Mouse (Mus musculus) adrenal gland, postnatal 25 days (tissue): ENCODE measurements at regions not wholly inside any gene's neighbourhood (a gene's known extent, or its start where the extent isn't known, plus 50 kb on each side); places are given as distances from the start of the nearest gene placed in this dataset.

ENCODE experiments used
- DNase-seq: peaks from one replicate; pipeline ENCODE4 v3.0.0; 2021; ENCODE audit warnings: mixed read lengths

GRCm38 (mm10) chr12:25782972-25783717, 631.9 kb downstream of the Rnf144a start:
- no peak for DNase-seq

GRCm38 (mm10) chr12:25771856-25772255, 643.2 kb downstream of the Rnf144a start:
- no peak for DNase-seq

GRCm38 (mm10) chr12:25768644-25769043, 646.4 kb downstream of the Rnf144a start:
- DNase-seq, result peak; percentile 15

GRCm38 (mm10) chr12:25763061-25763460, 652.0 kb downstream of the Rnf144a start:
- no peak for DNase-seq

GRCm38 (mm10) chr12:25757014-25757413, 658.0 kb downstream of the Rnf144a start:
- DNase-seq, result no peak

GRCm38 (mm10) chr12:25733801-25734200, 636.9 kb upstream of the Id2 start:
- DNase-seq, result no peak

GRCm38 (mm10) chr12:25725774-25726173, 628.8 kb upstream of the Id2 start:
- no peak for DNase-seq

GRCm38 (mm10) chr12:25711186-25711585, 614.2 kb upstream of the Id2 start:
- DNase-seq, result no peak

GRCm38 (mm10) chr12:25703023-25703400, 606.1 kb upstream of the Id2 start:
- DNase-seq, result no peak

GRCm38 (mm10) chr12:25702176-25703022, 605.5 kb upstream of the Id2 start:
- no peak for DNase-seq

GRCm38 (mm10) chr12:25687063-25687462, 590.1 kb upstream of the Id2 start:
- DNase-seq, result no peak

- DNase-seq, result no peak
Measured at GRCm38 (mm10) chr12:25676631-25677030, 579.7 kb upstream of the Id2 start.

- no peak for DNase-seq
Measured at GRCm38 (mm10) chr12:25668336-25668735, 571.4 kb upstream of the Id2 start.

- no peak for DNase-seq
Measured at GRCm38 (mm10) chr12:25654456-25654855, 557.5 kb upstream of the Id2 start.

- DNase-seq, result no peak
Measured at GRCm38 (mm10) chr12:25650237-25650636, 553.3 kb upstream of the Id2 start.

- DNase-seq, result no peak
Measured at GRCm38 (mm10) chr12:25628081-25628480, 531.1 kb upstream of the Id2 start.

- DNase-seq, result no peak
Measured at GRCm38 (mm10) chr12:25625858-25626257, 528.9 kb upstream of the Id2 start.

GRCm38 (mm10) chr12:25623449-25623848, 526.5 kb upstream of the Id2 start:
- no peak for DNase-seq

- no peak for DNase-seq
Measured at GRCm38 (mm10) chr12:25621142-25621541, 524.2 kb upstream of the Id2 start.

- DNase-seq, result no peak
Measured at GRCm38 (mm10) chr12:25617521-25617920, 520.6 kb upstream of the Id2 start.

GRCm38 (mm10) chr12:25615377-25615776, 518.4 kb upstream of the Id2 start:
- DNase-seq, result no peak

- DNase-seq, result no peak
Measured at GRCm38 (mm10) chr12:25613473-25613872, 516.5 kb upstream of the Id2 start.

- DNase-seq, result peak; percentile 59
Measured at GRCm38 (mm10) chr12:25609045-25609444, 512.1 kb upstream of the Id2 start.

GRCm38 (mm10) chr12:25605396-25605795, 508.5 kb upstream of the Id2 start:
- no peak for DNase-seq
